Mouse (Mus musculus): ENCODE measurements at regions not wholly inside any gene's neighbourhood (a gene's known extent, or its start where the extent isn't known, plus 50 kb on each side); places are given as distances from the start of the nearest gene placed in this dataset.

DNA sequence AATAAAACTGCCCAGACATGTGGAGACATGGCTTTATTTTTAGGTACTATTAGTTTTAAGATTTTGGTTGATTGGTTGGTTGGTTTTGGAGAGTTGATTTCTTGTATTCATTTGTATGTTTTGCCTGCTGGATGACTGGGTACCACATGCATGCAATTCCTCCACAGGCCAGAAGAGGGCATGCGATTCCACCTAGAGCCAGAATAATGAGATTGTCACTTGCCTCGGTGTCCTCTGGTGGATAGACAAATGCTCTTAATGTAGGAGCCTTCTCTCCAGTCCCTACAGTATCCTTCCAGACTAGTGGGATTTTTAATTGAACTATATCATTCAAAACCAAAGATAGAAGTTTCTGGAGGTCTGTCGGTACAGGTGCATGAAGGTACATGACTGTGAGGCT is 524.1 kb upstream of the Dsel start:
- TF ChIP-seq CTCF (IDR thresholded peaks at IDR 0.05; ENCODE audit: control insufficient read depth, insufficient read depth, insufficient replicate concordance, low read depth, low read length) (peak; percentile 68; the same call in 1 of the 2 replicates), POLR2A (IDR thresholded peaks at IDR 0.05; ENCODE audit: control insufficient read depth, low read depth, low read length) (no peak)
